Mouse (Mus musculus): ENCODE data around the gene Chrm1.

The Chrm1 gene

DNA sequence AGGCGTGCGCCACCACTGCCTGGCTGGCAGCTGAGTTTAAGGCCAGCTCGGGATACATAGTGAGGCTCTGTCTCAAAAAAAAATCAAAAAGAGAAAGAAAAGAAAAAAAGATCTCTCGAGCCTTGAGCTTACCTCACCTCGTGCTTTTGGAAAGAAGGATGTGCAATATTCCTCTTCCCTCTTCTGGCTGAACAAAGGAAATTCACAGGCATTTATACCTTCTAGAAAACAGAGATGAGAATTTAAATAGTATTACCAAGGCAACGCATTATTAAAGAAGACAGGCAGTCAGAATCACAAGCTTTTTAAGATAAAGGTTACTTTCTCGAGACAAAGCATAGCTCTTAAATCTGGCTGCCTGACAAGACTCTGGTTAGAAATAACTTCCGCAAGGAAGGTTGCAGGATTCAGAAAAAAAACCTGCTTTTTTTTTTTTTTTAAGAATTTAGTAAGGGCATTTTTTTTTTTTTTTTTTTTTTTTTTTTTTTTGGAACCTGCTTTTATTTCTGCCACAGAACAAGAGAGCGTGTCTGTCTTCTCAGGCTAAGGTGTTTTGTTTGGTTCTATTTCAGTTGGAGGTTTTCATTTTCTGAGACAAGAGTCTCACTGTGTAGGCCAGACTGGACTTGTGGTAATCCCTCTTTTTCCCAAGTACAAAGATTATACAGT is 28.4 kb downstream of the Chrm1 start:
- no peak for DNase-seq

GRCm38 (mm10) chr19:8692740-8693139 is 29.2 kb downstream of the Chrm1 start:
- no peak for DNase-seq

GRCm38 (mm10) chr19:8695330-8695729 is 31.7 kb downstream of the Chrm1 start:
- DNase-seq, result peak in 1 of 2 experiments; percentile 7

DNA sequence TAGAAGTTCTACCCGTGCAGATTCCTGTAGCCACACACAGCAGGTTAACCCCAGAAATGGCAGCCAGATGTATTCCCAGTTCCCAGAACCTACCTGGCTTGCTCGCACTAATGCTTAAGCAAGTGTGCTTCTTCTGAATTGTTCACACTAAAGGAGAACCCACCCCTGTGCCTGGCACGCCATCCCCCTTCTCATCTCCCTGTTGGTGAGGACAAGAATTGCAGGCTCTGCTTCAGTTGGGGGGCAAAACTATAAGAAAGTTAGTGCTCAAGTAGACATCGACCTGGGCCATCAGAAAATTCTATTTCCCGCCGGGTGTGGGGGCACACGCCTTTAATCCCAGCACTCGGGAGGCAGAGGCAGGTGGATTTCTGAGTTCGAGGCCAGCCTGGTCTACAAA is 36.1 kb downstream of the Chrm1 start:
- DNase-seq, result no peak

- no peak for DNase-seq
Measured at GRCm38 (mm10) chr19:8702458-8702857, 38.9 kb downstream of the Chrm1 start.

- DNase-seq, result no peak
Measured at GRCm38 (mm10) chr19:8703571-8703970, 40.0 kb downstream of the Chrm1 start.

GRCm38 (mm10) chr19:8705026-8705708 is 41.6 kb downstream of the Chrm1 start:
- DNase-seq, result no peak

- DNase-seq, result no peak
Measured at GRCm38 (mm10) chr19:8706132-8706667, 42.6 kb downstream of the Chrm1 start.

DNA sequence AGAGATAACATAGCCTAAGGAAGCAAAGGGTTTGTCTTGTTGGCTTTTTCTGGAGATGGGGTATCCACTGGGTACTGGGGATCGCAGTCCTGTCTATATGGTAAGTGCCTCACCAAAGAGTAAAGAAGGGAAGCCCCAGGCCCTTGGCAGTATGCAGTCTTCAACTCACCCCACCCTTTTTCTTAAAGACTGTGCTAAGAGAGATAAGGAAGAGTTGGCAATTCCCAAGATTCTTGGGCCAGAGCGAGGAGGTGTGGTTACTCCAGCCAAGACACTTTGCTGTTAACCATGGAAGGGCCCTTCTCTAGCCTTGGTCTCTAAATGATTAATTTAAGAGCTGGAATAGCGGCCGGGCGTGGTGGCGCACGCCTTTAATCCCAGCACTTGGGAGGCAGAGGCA is 43.3 kb downstream of the Chrm1 start:
- no peak for DNase-seq

DNA sequence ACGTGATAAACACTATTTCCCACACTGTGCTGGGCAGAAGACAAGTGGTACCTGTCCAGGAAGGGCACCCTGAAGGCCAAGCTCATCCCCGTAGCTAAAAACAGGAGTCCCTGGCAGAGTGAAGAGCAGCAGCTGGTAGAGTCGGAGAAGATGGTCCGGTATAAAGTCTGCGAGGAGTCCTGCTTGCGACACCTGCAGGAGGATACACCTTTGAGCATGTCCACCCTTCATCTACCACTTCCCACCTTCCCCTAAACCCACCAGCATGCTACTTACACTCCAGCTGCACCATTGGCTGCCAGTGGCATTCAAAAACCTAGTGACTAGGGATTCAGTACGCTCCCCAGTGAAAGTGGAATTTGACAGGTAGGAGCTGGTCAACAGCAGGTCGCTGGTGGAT is 45.4 kb downstream of the Chrm1 start:
- no peak for DNase-seq

GRCm38 (mm10) chr19:8710057-8710456 is 46.5 kb downstream of the Chrm1 start:
- DNase-seq, result no peak

GRCm38 (mm10) chr19:8711506-8711905 is 47.9 kb downstream of the Chrm1 start:
- no peak for DNase-seq

- DNase-seq, result no peak
Measured at GRCm38 (mm10) chr19:8711949-8712869, 48.6 kb downstream of the Chrm1 start.

GRCm38 (mm10) chr19:8712870-8713305 is 49.3 kb downstream of the Chrm1 start:
- peak; percentile 31 to 48 for DNase-seq

DNA sequence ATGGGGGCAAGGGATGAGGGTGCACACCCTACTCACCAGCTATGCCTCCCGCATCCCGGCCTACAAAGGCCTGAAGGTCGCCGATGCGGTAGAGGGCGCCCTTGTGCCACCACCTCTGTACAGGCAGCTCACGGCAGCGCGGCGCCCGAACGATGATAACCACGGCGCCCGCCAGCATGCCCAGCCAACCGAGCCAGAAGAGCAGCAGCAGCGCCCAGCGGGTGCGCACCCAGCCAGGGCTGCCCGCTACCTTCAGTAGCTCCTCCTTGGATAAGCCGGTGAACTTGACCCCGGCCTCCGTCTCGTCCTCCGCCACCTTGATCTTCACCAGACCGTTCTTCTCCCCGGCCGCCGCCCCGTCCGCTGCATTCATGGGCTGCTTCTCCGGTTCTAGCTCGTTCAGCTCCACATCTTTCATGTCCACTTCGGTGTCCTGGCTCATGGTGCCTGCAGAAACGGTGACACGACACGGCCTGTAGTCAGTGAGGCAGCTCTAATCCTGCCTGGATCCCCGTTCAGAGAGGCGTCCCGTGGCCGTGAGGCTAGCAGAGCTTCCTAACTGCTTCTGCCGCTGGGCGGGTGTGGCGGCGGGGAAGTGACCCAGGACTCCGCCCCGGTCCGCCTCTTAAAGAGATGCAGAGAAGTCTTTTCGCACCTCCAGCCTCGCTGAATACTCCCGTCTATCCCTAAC is 49.9 kb downstream of the Chrm1 start:
- peak; percentile 92 to 94 for DNase-seq

- DNase-seq, result no peak
Measured at GRCm38 (mm10) chr19:8713997-8714652, 50.5 kb downstream of the Chrm1 start.

DNA sequence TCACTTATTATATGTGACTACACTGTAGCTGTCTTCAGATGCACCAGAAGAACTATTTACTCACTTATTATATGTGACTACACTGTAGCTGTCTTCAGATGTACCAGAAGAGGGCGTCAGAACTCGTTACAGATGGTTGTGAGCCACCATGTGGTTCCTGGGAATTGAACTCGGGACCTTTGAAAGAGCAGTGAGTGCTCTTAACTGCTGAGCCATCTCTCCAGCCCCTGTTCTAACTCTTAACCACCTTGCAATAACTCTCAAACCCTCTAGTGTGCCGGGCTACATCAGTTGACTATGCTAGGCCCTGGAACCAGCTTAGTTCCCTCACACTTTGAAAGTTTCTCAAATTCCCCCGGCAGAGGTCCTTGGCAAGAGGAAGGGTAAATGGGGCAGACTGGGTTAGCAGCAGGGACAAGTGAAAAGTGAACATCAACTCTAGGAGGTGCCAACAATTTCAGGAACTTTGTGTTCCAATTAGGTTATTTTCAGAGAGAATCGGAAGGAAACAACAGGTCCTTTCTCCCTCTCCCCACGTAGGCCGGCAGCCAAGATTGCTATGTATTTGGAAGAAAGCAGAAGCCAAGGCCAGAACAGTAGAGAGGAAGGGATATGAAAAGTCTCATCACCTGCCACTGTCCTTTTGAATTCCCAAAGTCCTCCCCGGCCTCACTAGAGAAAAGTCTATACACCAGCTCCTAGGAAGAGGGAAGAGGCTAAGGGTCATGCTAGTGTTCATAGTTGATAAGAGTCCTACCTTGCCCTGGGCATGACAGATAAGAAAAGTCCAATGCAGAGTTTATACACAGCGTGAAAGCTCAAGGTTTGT is 51.3 kb downstream of the Chrm1 start:
- no peak for DNase-seq

GRCm38 (mm10) chr19:8715868-8716766 is 52.5 kb downstream of the Chrm1 start:
- no peak for DNase-seq

DNA sequence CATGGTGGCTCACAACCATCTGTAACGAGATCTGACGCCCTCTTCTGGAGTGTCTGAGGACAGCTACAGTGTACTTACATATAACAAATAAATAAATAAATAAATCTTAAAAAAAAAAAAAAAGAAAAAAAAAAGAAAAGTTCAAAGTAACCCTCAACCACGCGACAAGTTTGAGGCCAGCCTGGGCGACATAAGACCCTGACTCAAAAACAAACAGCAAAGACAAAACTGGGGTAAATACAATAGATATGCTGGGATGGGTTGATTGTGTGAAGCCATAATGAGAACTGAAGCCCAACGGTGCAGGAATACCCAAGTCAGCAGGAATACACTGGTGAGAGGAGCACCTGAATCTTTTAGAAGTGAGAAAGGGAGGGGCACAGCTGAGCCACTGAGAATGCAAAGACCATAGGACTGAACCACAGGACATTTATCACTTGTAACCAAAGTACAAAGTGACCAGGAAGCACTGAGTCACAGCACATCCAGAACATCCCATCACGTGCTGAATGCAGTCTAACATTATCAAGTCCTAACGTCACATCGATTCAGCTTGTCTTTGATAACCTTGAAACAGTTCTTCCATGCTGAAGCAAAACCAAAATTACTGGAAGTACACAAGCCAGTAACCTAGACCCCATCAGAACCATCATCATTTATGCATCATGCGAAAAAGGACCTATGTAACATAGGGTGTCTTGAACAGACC is 53.3 kb downstream of the Chrm1 start:
- DNase-seq, result no peak
